Mouse (Mus musculus) lung, embryonic 16.5 days (tissue): ENCODE data around the gene Fchsd2. TPM values are rescaled to one million over a fixed set of nuclear protein-coding genes. Genes with fewer than 3 reads are reported as not detected.
A peak's percentile ranks its signal among the peaks of the same experiment; 100 is the strongest.

ENCODE experiments used
- ATAC-seq: fragments of 200-750 bp; cut with Nextera tagmentation; 2 replicates; pipeline ENCODE4 v1.8.0; 2017; ENCODE audit warnings: low read depth, mild to moderate bottlenecking, moderate library complexity
- H3K27ac ChIP-seq: fragments of 300-500 bp; sonication (generic); 2 replicates; pipeline ENCODE4 v1.5.1; 2014; ENCODE audit warnings: mild to moderate bottlenecking, control low read depth, low read length
- H3K27me3 ChIP-seq: fragments of 300-500 bp; sonication (generic); 2 replicates; pipeline ENCODE4 v1.6.1; 2014; ENCODE audit warnings: low read depth, low read length, mixed read lengths; ENCODE audit not compliant: control insufficient read depth, insufficient read depth
- H3K36me3 ChIP-seq: fragments of 300-500 bp; sonication (generic); 2 replicates; pipeline ENCODE4 v1.6.1; 2014; ENCODE audit warnings: low read length; ENCODE audit not compliant: control insufficient read depth, insufficient read depth
- H3K4me1 ChIP-seq: fragments of 300-500 bp; sonication (generic); replicated peaks from 2 replicates; pipeline ENCODE4 v1.6.1; 2014; ENCODE audit warnings: low read length, mixed read lengths; ENCODE audit not compliant: control insufficient read depth, insufficient read depth
- H3K4me2 ChIP-seq: fragments of 300-500 bp; sonication (generic); 2 replicates; pipeline ENCODE4 v1.6.1; 2014; ENCODE audit warnings: low read depth, low read length, control low read depth
- H3K4me3 ChIP-seq: fragments of 300-500 bp; sonication (generic); 2 replicates; pipeline ENCODE4 v1.5.1; 2014; ENCODE audit warnings: mild to moderate bottlenecking, low read length, control low read depth
- H3K9ac ChIP-seq: fragments of 300-500 bp; sonication (generic); 2 replicates; pipeline ENCODE4 v1.6.1; 2014; ENCODE audit warnings: low read length, control low read depth
- H3K9me3 ChIP-seq: fragments of 300-500 bp; sonication (generic); 2 replicates; pipeline ENCODE4 v1.6.1; 2016; ENCODE audit warnings: low read length; ENCODE audit not compliant: control insufficient read depth
- WGBS: fragments of 180-500 bp; shearing (Covaris S2); extraction: QIAGEN DNeasy Blood & Tissue Kit; methylation state at CpG from one replicate; pipeline ENCODE4 v1.1.7; 2014; 5-methylcytosine and 5-hydroxymethylcytosine counted together
- polyA plus RNA-seq: library from polyadenylated mRNA; unstranded; fragments of >200 nt; fragmentation: Nextera tagmentation; extraction: Ambion mirVana; gene quantifications from 2 replicates; pipeline ENCODE4 v1.2.1, GENCODE M21; 2015

Gene Fchsd2
- polyA plus RNA-seq, 1 experiment from 2014 or later, result 22.3 TPM

- ATAC-seq, result no peak
- Histone ChIP-seq H3K4me3 (no peak overlapping the region), H3K36me3 (no peaks in the 10 kb centered on the region), H3K27me3 (no peaks in the 10 kb centered on the region), H3K4me1 (no peaks in the 10 kb centered on the region; the same call in 1 of the 2 replicates), H3K27ac (no peak overlapping the region), H3K4me2 (no peak overlapping the region), H3K9me3 (no peaks in the 10 kb centered on the region), H3K9ac (no peak overlapping the region)
- 79% methylated on average over 3 of the region's 3 CpGs for WGBS
Observed at GRCm38 (mm10) chr7:101232716-101233115, 140.1 kb downstream of the Fchsd2 start.

DNA sequence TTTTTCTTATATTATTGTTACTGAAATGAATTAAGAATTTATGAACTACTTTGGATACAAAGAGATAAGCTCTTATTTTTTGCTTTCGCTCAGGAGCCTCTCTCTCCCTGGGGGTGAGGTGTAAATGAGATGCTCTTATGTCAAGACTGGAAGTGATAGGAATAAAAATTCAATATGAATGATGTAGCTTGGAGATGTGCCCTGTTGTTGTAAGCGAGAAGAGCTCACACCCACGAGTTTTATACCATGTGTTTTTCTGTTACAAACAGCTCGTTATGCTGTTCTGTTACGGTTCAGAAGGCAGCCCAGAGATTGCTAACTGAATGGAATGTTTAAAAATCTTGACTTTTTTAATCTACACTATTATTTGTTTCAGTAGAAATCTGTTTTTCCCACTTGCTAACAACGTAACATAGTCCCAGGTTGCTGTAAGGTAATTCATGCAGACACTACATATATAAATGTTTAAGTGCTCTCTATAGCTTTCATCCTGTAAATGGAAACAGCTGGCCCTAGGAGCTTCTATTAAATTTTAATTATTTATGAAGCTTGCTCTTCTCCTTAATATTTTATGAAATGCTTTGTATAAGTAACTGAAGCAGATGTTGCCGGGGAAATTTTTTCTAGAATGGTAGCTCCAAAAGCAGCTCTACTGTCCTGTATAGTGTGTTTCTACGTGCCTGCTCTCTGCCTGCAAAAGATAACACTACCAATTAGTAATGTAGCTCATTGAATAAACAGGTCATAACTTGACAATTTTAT lies 144.2 kb downstream of the Fchsd2 start:
- Histone ChIP-seq H3K9me3 (no peaks in the 10 kb centered on the region), H3K4me1 (no peaks in the 10 kb centered on the region), H3K4me3 (no peak overlapping the region), H3K9ac (no peak overlapping the region), H3K27me3 (no peaks in the 10 kb centered on the region), H3K4me2 (no peak overlapping the region), H3K36me3 (peaks cover 4% of the 10 kb centered on the region; the same call in 1 of the 2 replicates), H3K27ac (no peak overlapping the region)
- no peak for ATAC-seq
- WGBS, result 62% methylated on average over 8 of the region's 8 CpGs

DNA sequence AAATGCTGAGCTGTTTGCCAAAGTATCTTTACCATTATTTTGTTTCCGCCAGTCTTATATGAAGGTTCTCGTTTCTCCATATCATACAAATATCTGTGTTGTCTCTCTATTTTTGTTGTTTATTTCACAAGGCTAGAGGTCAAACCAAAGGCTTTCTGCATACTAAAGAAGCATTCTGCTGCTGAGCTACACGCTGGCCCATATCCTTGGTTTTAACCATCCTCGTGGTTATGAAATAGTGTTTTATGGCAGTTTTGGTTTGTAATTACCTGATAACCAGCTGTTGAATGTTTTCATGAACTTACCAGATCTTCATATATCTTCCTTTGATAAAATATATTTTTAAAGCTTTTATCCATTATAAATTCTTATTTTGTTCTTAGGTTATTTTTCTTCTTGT lies 156.1 kb downstream of the Fchsd2 start:
- Histone ChIP-seq H3K4me2 (no peak overlapping the region), H3K9me3 (no peaks in the 10 kb centered on the region), H3K4me3 (no peak overlapping the region), H3K27me3 (no peaks in the 10 kb centered on the region), H3K4me1 (no peaks in the 10 kb centered on the region), H3K27ac (no peak overlapping the region), H3K9ac (no peak overlapping the region), H3K36me3 (peaks cover 7% of the 10 kb centered on the region; the same call in 1 of the 2 replicates)
- ATAC-seq, result no peak
- 77% methylated on average over 4 of the region's 4 CpGs for WGBS

- WGBS, result 47% methylated on average over 2 of the region's 2 CpGs
- Histone ChIP-seq H3K4me2 (no peak overlapping the region), H3K9ac (no peak overlapping the region)
Observed at GRCm38 (mm10) chr7:101249173-101249572, 156.5 kb downstream of the Fchsd2 start.

GRCm38 (mm10) chr7:101253071-101253470 lies 160.4 kb downstream of the Fchsd2 start:
- WGBS, result 57% methylated on average over 2 of the region's 2 CpGs
- ATAC-seq, result no peak
- H3K4me3 ChIP-seq, result no peak overlapping the region
- H3K27ac ChIP-seq, result no peak overlapping the region
- no peaks in the 10 kb centered on the region for H3K27me3 ChIP-seq
- no peak overlapping the region for H3K9ac ChIP-seq
- H3K9me3 ChIP-seq, result no peaks in the 10 kb centered on the region
- H3K4me1 ChIP-seq, result no peaks in the 10 kb centered on the region
- no peak overlapping the region for H3K4me2 ChIP-seq
- peaks cover 9% of the 10 kb centered on the region; the same call in 1 of the 2 replicates for H3K36me3 ChIP-seq

More at GRCm38 (mm10) chr7:101249173-101249572, 156.5 kb downstream of the Fchsd2 start:
- no peaks in the 10 kb centered on the region for H3K9me3 ChIP-seq
- peaks cover 9% of the 10 kb centered on the region; the same call in 1 of the 2 replicates for H3K36me3 ChIP-seq
- no peak for ATAC-seq
- no peak overlapping the region for H3K4me3 ChIP-seq
- H3K27me3 ChIP-seq, result no peaks in the 10 kb centered on the region
- no peaks in the 10 kb centered on the region for H3K4me1 ChIP-seq
- H3K27ac ChIP-seq, result no peak overlapping the region

GRCm38 (mm10) chr7:101258482-101258881 lies 165.8 kb downstream of the Fchsd2 start:
- peak; percentile 23; the same call in 1 of the 2 replicates for ATAC-seq
- no peaks in the 10 kb centered on the region for H3K4me1 ChIP-seq
- H3K4me3 ChIP-seq, result no peak overlapping the region
- 0 out of 2 replicates have a peak overlapping the region, but pooled peaks have one; percentile 30 for H3K27ac ChIP-seq
- no peak overlapping the region for H3K4me2 ChIP-seq
- H3K27me3 ChIP-seq, result no peaks in the 10 kb centered on the region
- H3K9me3 ChIP-seq, result no peaks in the 10 kb centered on the region
- H3K36me3 ChIP-seq, result peaks cover 11% of the 10 kb centered on the region
- H3K9ac ChIP-seq, result no peak overlapping the region

DNA sequence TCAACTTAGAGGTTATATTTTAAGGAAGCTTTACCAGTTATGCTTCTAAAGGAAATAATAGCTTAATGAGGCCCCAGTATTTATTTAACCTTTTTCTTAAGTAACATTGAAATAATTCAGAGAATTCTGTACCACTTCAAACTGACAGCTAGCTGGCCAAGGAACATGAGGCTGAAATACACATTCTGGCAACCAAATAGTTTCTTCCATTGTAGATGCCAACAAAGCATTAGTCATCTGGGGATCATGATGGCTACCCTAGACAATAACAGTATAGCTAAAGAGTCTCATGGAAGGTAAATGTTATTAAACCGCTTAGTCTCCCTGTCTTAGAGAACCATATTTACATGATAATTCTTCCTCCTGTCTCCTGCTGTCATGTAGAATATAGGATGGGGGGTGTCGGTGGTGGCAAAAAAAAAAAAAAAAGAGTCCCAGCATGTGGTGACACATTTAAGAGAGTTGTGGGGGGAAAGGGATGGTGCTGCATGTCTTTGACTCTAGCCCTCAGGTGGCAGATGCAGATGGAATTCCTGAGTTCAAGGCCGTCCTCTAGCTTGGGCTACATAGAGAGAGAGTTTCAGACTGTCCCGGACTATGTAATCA lies 169.4 kb downstream of the Fchsd2 start:
- no peak for ATAC-seq
- Histone ChIP-seq H3K9ac (no peak overlapping the region), H3K27me3 (no peaks in the 10 kb centered on the region), H3K27ac (no peak overlapping the region), H3K4me1 (0 out of 2 replicates have a peak, but pooled peaks cover under 1% of the 10 kb centered on the region), H3K4me3 (no peak overlapping the region), H3K36me3 (peaks cover 8% of the 10 kb centered on the region), H3K4me2 (no peak overlapping the region), H3K9me3 (no peaks in the 10 kb centered on the region)
- 87% methylated on average over 4 of the region's 4 CpGs for WGBS

DNA sequence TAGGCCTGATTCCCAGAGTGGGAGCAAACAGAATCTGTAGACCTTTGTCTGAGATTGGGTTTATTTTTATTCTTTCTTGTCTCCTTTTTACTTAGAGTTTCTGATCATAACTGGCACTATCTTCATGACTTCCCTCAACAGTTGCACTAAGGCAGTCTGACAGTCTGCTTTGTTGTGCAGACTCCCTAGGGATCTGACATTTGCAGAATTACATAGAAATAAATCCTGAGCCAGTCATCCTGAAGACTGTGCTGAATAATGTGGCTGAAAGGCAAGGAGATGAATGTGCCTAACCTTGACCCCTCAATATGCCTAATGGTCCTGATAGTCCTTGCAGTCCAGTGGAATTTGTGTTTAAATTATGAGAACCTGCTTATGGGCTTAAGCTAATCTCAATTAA lies 170.8 kb downstream of the Fchsd2 start:
- Histone ChIP-seq H3K4me1 (peaks cover 6% of the 10 kb centered on the region), H3K9ac (no peak overlapping the region), H3K4me3 (no peak overlapping the region), H3K9me3 (no peaks in the 10 kb centered on the region), H3K4me2 (no peak overlapping the region), H3K36me3 (peaks cover 8% of the 10 kb centered on the region), H3K27ac (no peak overlapping the region), H3K27me3 (no peaks in the 10 kb centered on the region)
- ATAC-seq, result no peak

DNA sequence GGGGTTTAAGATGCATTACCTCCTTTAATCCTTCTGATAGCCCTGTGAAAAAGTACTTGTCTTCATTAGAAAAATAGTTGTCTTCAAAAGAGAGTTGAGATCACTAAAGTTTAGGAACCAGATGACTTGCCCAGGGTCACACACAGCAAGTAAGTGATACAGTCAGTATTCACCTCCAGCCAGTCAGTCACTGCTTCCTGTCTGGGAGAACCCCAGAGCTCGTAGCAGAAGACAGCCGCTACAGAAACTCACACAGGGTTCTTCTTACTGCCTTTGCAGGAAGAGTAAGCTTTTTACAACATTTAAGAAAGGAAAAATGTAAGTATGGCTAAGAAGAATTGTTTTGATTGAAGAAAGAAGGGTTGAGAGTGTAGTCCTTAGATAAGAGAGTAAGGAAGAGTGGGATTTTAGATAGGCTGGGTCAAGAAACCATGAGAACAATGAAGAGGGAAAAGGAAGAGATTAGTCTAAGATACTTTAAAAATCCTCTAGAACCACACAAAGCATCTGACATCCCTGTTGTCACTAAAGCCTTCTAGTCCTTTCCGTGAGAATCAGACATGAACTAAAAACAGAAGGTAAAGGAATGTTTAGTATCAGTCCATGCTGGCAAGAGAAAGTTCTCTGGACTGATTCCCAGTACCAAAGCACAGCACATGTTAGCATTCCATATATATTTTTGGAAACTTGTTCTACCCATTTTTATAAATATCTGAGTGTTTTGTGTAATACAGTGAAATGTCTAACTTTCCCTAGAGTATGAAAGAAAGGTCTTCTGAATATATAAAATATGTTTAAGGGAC lies 175.0 kb downstream of the Fchsd2 start:
- no peaks in the 10 kb centered on the region; the same call in 1 of the 2 replicates for H3K36me3 ChIP-seq
- H3K27me3 ChIP-seq, result no peaks in the 10 kb centered on the region
- H3K4me1 ChIP-seq, result peaks cover 6% of the 10 kb centered on the region
- peak overlapping the region; percentile 85 for H3K27ac ChIP-seq
- ATAC-seq, result peak; percentile 51
- WGBS, result 41% methylated on average over 3 of the region's 3 CpGs
- no peak overlapping the region for H3K9ac ChIP-seq
- H3K9me3 ChIP-seq, result no peaks in the 10 kb centered on the region
- H3K4me3 ChIP-seq, result no peak overlapping the region
- no peak overlapping the region for H3K4me2 ChIP-seq
